Mouse (Mus musculus) CH12.LX (cell line): ENCODE measurements around the gene P2ry12. TPM values are rescaled to one million over a fixed set of nuclear protein-coding genes. Genes with fewer than 3 reads are reported as not detected.

Experiments
- DNase-seq: peaks from one replicate; pipeline ENCODE4 v3.0.0-alpha.2; 2013; ENCODE audit errors: extremely low read depth
- H3K27ac ChIP-seq: 2 replicates; pipeline ENCODE4 v1.5.1; 2012; ENCODE audit warnings: low read depth, mild to moderate bottlenecking, control low read depth, moderate library complexity; ENCODE audit not compliant: insufficient read depth
- H3K27me3 ChIP-seq: replicated peaks from 2 replicates; pipeline ENCODE3; 2012; ENCODE audit warnings: inconsistent platforms
- H3K36me3 ChIP-seq, 2 experiments: replicated peaks in 1 of 2; 2 replicates each; pipeline versions ENCODE3 to v1.6.1; 2012; ENCODE audit warnings: inconsistent platforms in 1 of 2, low read length in 1 of 2, mild to moderate bottlenecking in 1 of 2, mixed read lengths in 1 of 2, moderate library complexity in 1 of 2; ENCODE audit not compliant: control insufficient read depth in 1 of 2, insufficient read depth in 1 of 2
- H3K4me1 ChIP-seq, 2 experiments: 2 replicates each; pipeline ENCODE4 v1.6.1; 2012; ENCODE audit warnings: inconsistent platforms in 1 of 2, moderate library complexity in 1 of 2; ENCODE audit not compliant: insufficient read depth in 2 of 2, control insufficient read depth in 1 of 2
- H3K4me2 ChIP-seq: 2 replicates; pipeline ENCODE4 v1.6.1; 2012; ENCODE audit warnings: low read depth, mild to moderate bottlenecking, control low read depth; ENCODE audit not compliant: poor library complexity, insufficient read depth, severe bottlenecking
- H3K4me3 ChIP-seq, 3 experiments: fragments of 150-350 bp in 1 of 3; sonication (generic) in 1 of 3; replicated peaks in 1 of 3; 2 replicates each; pipeline versions ENCODE3 to v1.5.1; 2011 to 2012; ENCODE audit warnings: low read depth in 2 of 3, low read length in 2 of 3, mild to moderate bottlenecking in 2 of 3, moderate library complexity in 2 of 3, control low read depth in 1 of 3, improper control_type of control experiment in 1 of 3, inconsistent platforms in 1 of 3, mixed read lengths in 1 of 3; ENCODE audit not compliant: poor library complexity in 1 of 3
- H3K79me2 ChIP-seq: replicated peaks from 2 replicates; pipeline ENCODE4 v1.6.1; 2012; ENCODE audit warnings: mild to moderate bottlenecking, moderate library complexity; ENCODE audit not compliant: control insufficient read depth, poor library complexity, insufficient read depth, severe bottlenecking; ENCODE audit errors: extremely low read depth
- H3K9ac ChIP-seq: 2 replicates; pipeline ENCODE4 v1.6.1; 2012; ENCODE audit warnings: low read depth, mild to moderate bottlenecking, control low read depth, moderate library complexity; ENCODE audit not compliant: insufficient read depth
- H3K9me3 ChIP-seq: replicated peaks from 2 replicates; pipeline ENCODE3; 2012; ENCODE audit warnings: low read length, inconsistent platforms, mixed read lengths
- ZKSCAN1 ChIP-seq: IDR thresholded peaks from 2 replicates; pipeline ENCODE4 v1.6.1; 2012; ENCODE audit warnings: low read depth, inconsistent platforms, low read length, improper control_type of control experiment, borderline replicate concordance
- dilution Hi-C: fragments of 300-500 bp; cut with MboI; formaldehyde crosslinking; loops from 2 replicates; pipeline ENCODE4 v1.14.3; 2020; ENCODE audit warnings: low sequenced_read_pairs; ENCODE audit not compliant: extremely low pct_unique_long_range_greater_than_20kb, extremely low pct_ligation_motif_present
- in situ Hi-C: fragments of 300-500 bp; cut with MboI; formaldehyde crosslinking; loops from 3 replicates; pipeline ENCODE4 v1.14.3; 2019; ENCODE audit warnings: low sequenced_read_pairs, low pct_ligation_motif_present, low pct_unique_long_range_greater_than_20kb, mixed read lengths
- polyA plus RNA-seq: library from polyadenylated mRNA; unstranded; fragments of >175 nt; gene quantifications from 2 replicates; pipeline ENCODE4 v1.2.1, GENCODE M21; 2012; ENCODE audit warnings: low read depth; ENCODE audit not compliant: insufficient read length
- total RNA-seq, 2 experiments: library from RNA; depleted of rRNA; stranded (reverse); fragments of 300-350 nt in 1 of 2; fragments of >200 nt in 1 of 2; gene quantifications; 2 replicates each; pipeline ENCODE4 v1.2.3; 2012 to 2014

The P2ry12 gene
- total and polyA plus RNA-seq, 3 experiments, result 0.30 to 0.97 (median 0.33) TPM

DNA sequence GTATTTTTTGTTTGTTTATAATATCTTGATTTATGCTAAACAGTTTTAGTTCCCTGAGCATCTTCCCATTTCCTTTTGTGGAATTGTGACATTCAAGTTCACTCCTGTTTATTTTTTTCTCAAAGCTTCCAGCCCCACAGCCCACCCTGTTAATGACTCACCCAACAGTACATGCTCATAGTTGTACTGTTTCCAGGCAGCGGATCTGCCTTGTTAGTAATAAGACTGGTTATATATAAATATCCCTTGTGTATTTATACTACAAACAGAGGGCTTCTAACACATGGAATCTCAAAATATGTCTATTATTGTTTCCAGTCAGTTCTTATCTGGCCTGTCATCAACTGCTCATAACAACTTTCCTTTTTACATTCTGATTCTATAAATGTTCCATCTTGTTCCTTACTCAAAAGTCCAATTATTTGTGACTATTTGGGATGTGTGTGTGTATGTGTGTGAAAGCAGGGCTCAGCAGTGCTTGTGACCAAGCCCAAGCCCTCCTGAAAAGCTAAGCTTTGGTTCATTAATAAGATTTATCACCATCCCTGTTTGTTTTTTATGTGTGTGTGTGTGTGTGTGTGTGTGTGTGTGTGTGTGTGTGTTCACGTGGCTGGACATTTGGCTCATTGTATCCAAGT is 95.1 kb downstream of the P2ry12 start:
- Histone ChIP-seq H3K4me3 (no peak overlapping the region), H3K27ac (no peak overlapping the region), H3K4me2 (no peak overlapping the region), H3K4me1 (0 out of 4 replicates have a peak, but pooled peaks cover 0 to 2% of the 10 kb centered on the region in 2 experiments), H3K79me2 (no peaks in the 10 kb centered on the region), H3K9ac (no peak overlapping the region), H3K9me3 (no peaks in the 10 kb centered on the region), H3K27me3 (no peaks in the 10 kb centered on the region), H3K36me3 (no peaks in the 10 kb centered on the region)
- TF ChIP-seq ZKSCAN1, result no peak
- dilution Hi-C loops (no loop called here), in situ Hi-C loops (loop anchor here (5.0 to 25.0 kb wide), 2 partner anchors 90 to 570 kb away; partner anchors contain the start of gene Gm5538)
- no peak for DNase-seq

Other genes starting within 250 kb of the P2ry12 start
- 12.6 and 15.4 TPM in 2 replicates for gene Gpr171, start 161.1 kb downstream of the P2ry12 start, total RNA-seq (2012; rRNA removed)
- 59.4 and 65.8 TPM in 2 replicates for gene Gpr171, start 161.1 kb downstream of the P2ry12 start, total RNA-seq (2014; rRNA removed)
- gene Gpr171, start 161.1 kb downstream of the P2ry12 start, polyA plus RNA-seq, result 18.4 and 20.9 TPM in 2 replicates
- gene P2ry14, start 109.3 kb downstream of the P2ry12 start, total RNA-seq (2012; rRNA removed), result 0.25 and 0.34 TPM in 2 replicates
- gene P2ry14, start 109.3 kb downstream of the P2ry12 start, total RNA-seq (2014; rRNA removed), result 0.24 and 0.32 TPM in 2 replicates
- gene P2ry14, start 109.3 kb downstream of the P2ry12 start, polyA plus RNA-seq, result 0.20 and 0.46 TPM in 2 replicates
- not detected in 2 replicates for gene Gpr87, start 67.8 kb downstream of the P2ry12 start, total RNA-seq (2012; rRNA removed)
- not detected in 2 replicates for gene Gpr87, start 67.8 kb downstream of the P2ry12 start, total RNA-seq (2014; rRNA removed)
- not detected in 2 replicates for gene Gpr87, start 67.8 kb downstream of the P2ry12 start, polyA plus RNA-seq
- gene P2ry13, start 52.0 kb downstream of the P2ry12 start, total RNA-seq (2012; rRNA removed), result 0.08 and 0.38 TPM in 2 replicates
- 1.2 and 1.3 TPM in 2 replicates for gene P2ry13, start 52.0 kb downstream of the P2ry12 start, total RNA-seq (2014; rRNA removed)
- gene P2ry13, start 52.0 kb downstream of the P2ry12 start, polyA plus RNA-seq, result 1.1 and 1.2 TPM in 2 replicates
- under 0.01 TPM in 1 of 2 replicates, not detected in the other for gene Igsf10, start 81.5 kb upstream of the P2ry12 start, total RNA-seq (2012; rRNA removed)
- gene Igsf10, start 81.5 kb upstream of the P2ry12 start, total RNA-seq (2014; rRNA removed), result not detected in 2 replicates
- not detected in 2 replicates for gene Igsf10, start 81.5 kb upstream of the P2ry12 start, polyA plus RNA-seq